Mouse (Mus musculus) cortical plate, adult 2 months (tissue): ENCODE measurements around the gene Tex36.

Experiments used
- CTCF ChIP-seq: fragments of 200-500 bp; IDR thresholded peaks from 2 replicates; pipeline ENCODE4 v1.5.1; 2011; ENCODE audit warnings: mild to moderate bottlenecking, control low read depth, low read length; ENCODE audit not compliant: insufficient read depth; ENCODE audit errors: extremely low read depth
- POLR2A ChIP-seq: fragments of 200-500 bp; IDR thresholded peaks from 2 replicates; pipeline ENCODE4 v1.6.1; 2011; ENCODE audit warnings: mild to moderate bottlenecking, low read length, control low read depth; ENCODE audit not compliant: insufficient read depth; ENCODE audit errors: extremely low read depth

DNA sequence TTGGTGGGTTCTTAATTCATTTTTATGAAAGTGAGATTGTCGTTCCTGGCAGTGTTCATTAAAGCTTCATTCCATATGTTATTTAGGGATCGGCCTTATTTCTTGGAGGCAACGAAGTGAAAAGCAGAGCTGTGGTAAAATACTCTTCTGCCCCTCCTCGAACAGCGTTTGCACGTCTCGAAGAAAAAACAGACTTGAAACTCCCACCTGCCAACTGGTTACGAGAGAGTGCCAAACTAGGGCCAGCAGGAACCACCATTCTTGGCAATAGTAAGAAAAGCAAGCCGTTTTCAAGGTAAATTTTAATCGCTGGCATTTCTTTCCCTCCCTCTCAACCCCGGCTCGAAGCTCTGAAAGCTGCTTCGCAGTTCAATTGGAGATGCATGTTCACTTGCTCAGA is 36.9 kb upstream of the Tex36 start:
- TF ChIP-seq POLR2A (no peak), CTCF (no peak)
